Mouse (Mus musculus) hindbrain, embryonic 14.5 days (tissue): ENCODE measurements around the gene Mapkapk3. TPM values are rescaled to one million over a fixed set of nuclear protein-coding genes. Genes with fewer than 3 reads are reported as not detected.

Source experiments
- ATAC-seq: fragments of 200-750 bp; cut with Nextera tagmentation; 2 replicates; pipeline ENCODE4 v1.8.0; 2017; ENCODE audit warnings: moderate number of reproducible peaks, mild to moderate bottlenecking, moderate TSS enrichment, moderate library complexity; ENCODE audit not compliant: low FRiP score
- DNase-seq: peaks from one replicate; pipeline ENCODE4 v3.0.0-alpha.2; 2015; ENCODE audit warnings: low spot score
- H3K27ac ChIP-seq: fragments of 300-500 bp; sonication (generic); 2 replicates; pipeline ENCODE4 v1.5.1; 2014; ENCODE audit warnings: mild to moderate bottlenecking, moderate library complexity
- H3K27me3 ChIP-seq: fragments of 300-500 bp; sonication (generic); 2 replicates; pipeline ENCODE4 v1.6.1; 2014; ENCODE audit warnings: mild to moderate bottlenecking, low read length, mixed read lengths; ENCODE audit not compliant: control insufficient read depth, insufficient read depth
- H3K36me3 ChIP-seq: fragments of 300-500 bp; sonication (generic); replicated peaks from 2 replicates; pipeline ENCODE4 v1.6.1; 2014; ENCODE audit not compliant: control insufficient read depth, insufficient read depth
- H3K4me1 ChIP-seq: fragments of 300-500 bp; sonication (generic); replicated peaks from 2 replicates; pipeline ENCODE4 v1.6.1; 2014; ENCODE audit warnings: antibody characterized with exemption, low read length, mixed read lengths; ENCODE audit not compliant: control insufficient read depth, insufficient read depth
- H3K4me2 ChIP-seq: fragments of 300-500 bp; sonication (generic); replicated peaks from 2 replicates; pipeline ENCODE4 v1.6.1; 2014; ENCODE audit warnings: mild to moderate bottlenecking, moderate library complexity
- H3K4me3 ChIP-seq: fragments of 300-500 bp; sonication (generic); replicated peaks from 2 replicates; pipeline ENCODE4 v1.5.1; 2014; ENCODE audit warnings: mild to moderate bottlenecking, low read length
- H3K9ac ChIP-seq: fragments of 300-500 bp; sonication (generic); 2 replicates; pipeline ENCODE4 v1.6.1; 2014
- H3K9me3 ChIP-seq: fragments of 300-500 bp; sonication (generic); 2 replicates; pipeline ENCODE4 v1.6.1; 2016; ENCODE audit warnings: low read length; ENCODE audit not compliant: control insufficient read depth
- WGBS: fragments of 180-500 bp; shearing (Covaris S2); extraction: QIAGEN DNeasy Blood & Tissue Kit; methylation state at CpG from one replicate; pipeline ENCODE4 v1.1.7; 2014; 5-methylcytosine and 5-hydroxymethylcytosine counted together
- polyA plus RNA-seq: library from polyadenylated mRNA; unstranded; fragments of >200 nt; fragmentation: Nextera tagmentation; extraction: Ambion mirVana; gene quantifications from 2 replicates; pipeline ENCODE4 v1.2.1, GENCODE M21; 2014

Mapkapk3 gene
- 1.9 and 2.3 TPM in 2 replicates for polyA plus RNA-seq

DNA sequence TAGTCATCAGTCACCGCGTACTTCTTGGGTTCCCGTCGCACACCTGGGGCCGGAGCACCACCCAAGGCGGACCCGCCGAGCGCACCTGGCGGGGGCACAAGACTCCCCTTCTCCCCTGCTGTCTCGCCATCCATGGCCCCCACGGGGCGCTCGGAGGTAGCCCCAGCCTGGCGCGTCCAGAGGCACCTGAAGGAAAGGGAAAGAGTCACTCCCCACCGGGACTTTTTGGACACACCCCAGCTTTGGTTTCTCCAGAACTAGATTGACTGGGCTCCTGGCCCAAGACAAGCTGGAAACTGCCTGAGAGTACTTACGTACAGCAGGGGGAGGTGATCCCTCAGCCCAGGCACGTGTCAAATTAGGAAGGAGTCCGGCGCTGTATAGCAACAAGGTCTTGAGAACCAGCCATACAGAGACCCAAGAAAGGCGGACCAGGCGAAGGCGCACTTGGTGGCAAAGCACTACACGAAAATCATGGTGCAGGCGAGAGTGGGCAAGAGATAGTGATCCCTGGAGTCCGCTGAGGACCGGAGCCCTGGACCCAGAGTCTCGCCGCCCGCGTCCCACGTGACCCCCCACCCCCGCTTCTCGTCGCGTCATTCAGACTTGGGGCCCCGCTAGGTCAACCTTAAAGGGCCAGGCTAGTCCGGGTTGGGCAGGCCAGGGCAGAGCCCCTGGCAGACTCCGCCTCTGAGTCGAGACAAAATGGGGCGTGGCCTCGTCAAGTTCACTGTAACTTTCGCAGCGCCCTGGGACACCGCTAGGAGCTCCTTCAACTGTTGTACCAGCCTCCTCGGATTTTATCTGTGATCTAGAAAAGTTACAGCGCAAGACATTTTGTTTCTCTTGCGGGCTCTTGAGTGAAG lies at the start of gene Mapkapk3:
Gene Mapkapk3, minus strand, starts transcription at position 667 of the 866 bp plus-strand sequence.
- peak; percentile 65 for ATAC-seq
- H3K9me3 ChIP-seq: no peaks in the 10 kb centered on the region
- no peak within 1 kb of the TSS for H3K27ac ChIP-seq
- no peaks in the 10 kb centered on the region for H3K36me3 ChIP-seq
- H3K4me1 ChIP-seq: peaks cover 6% of the 10 kb centered on the region; the same call in 1 of the 2 replicates
- peak within 1 kb of the TSS; percentile 32 for H3K4me3 ChIP-seq
- WGBS: 2% methylated on average over 47 of the region's 49 CpGs
- H3K4me2 ChIP-seq: peak within 1 kb of the TSS; percentile 57
- H3K9ac ChIP-seq: peak within 1 kb of the TSS; percentile 44
- peak; percentile 62 for DNase-seq
- H3K27me3 ChIP-seq: peaks cover 21% of the 10 kb centered on the region

DNA sequence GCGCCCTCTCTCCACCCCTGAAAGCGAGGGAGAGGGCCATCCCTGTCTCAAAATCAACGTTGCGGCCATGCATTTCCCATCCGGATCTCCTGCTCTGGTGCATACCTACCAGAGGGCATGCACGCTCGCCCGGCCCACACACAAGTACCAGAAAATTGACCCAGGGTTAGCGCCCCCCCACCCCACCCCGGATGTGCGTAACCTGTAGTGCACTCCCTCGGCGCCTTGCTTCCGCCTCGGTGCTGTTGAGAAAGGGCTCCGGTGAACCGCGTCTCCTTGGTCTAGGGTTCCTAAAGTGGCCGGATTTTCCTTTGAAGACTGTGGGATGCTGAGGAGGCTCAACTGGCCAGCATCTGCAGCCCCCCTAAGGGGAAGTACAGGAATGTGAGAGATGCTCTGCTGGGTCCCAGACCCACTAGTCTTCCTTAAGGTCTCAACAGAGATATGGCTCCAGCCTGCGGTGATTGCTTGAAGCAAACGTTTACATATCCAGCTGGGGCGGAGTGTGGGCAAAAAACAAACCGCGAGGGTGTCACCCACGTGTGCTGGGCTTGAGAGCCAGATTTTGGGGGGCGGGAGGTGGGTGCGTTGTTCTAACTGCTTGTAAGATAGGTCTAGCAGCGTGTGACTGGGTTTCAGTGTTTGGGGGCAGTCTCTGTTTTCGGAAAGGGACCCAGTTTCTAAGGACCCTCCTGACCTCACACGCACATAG lies 48.7 kb upstream of the Mapkapk3 start, which contains the start of gene Hemk1:
Gene Hemk1, minus strand, starts transcription at position 179 of the 712 bp plus-strand sequence.
- Histone ChIP-seq H3K9me3 (no peaks in the 10 kb centered on the region), H3K4me3 (peak within 1 kb of the TSS; percentile 54), H3K4me1 (peaks cover 30% of the 10 kb centered on the region), H3K27me3 (no peaks in the 10 kb centered on the region), H3K9ac (peak within 1 kb of the TSS; percentile 80), H3K36me3 (no peaks in the 10 kb centered on the region), H3K4me2 (peak within 1 kb of the TSS; percentile 86), H3K27ac (peak within 1 kb of the TSS; percentile 50)
- ATAC-seq (peak; percentile 84), DNase-seq (peak; percentile 85)
- WGBS: 4% methylated on average over 30 of the region's 30 CpGs

- Histone ChIP-seq H3K27ac (no peak overlapping the region), H3K27me3 (no peaks in the 10 kb centered on the region), H3K4me3 (no peak overlapping the region), H3K36me3 (0 out of 2 replicates have a peak, but pooled peaks cover 9% of the 10 kb centered on the region), H3K9ac (no peak overlapping the region), H3K9me3 (no peaks in the 10 kb centered on the region), H3K4me1 (peaks cover 29% of the 10 kb centered on the region), H3K4me2 (no peak overlapping the region)
- DNase-seq (no peak), ATAC-seq (no peak)
- 90% methylated on average over 6 of the region's 6 CpGs for WGBS
These were observed 46.7 kb upstream of the Mapkapk3 start for GRCm38 (mm10) chr9:107336386-107336785.

DNA sequence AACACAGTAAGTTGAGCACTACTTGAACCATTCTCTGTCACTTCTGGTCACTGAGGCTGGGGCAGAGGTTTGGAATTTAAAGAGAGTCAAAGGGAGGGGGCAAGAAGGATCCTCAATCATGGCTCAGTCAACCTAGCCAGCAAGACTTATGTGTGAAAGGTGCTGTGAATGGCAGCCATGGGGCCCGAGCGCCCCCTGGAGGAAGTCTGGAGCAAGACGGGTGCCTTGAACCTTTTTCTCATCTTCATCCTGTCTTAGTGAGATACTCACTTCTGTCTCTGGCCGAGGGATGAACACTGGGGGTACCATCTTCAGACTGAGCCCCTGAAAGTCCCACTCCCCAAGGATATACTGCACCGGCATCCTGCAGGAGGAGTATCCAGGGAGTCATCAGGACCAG lies 46.2 kb upstream of the Mapkapk3 start:
- WGBS: 13% methylated on average over 5 of the region's 5 CpGs
- no peaks in the 10 kb centered on the region for H3K9me3 ChIP-seq
- DNase-seq: peak; percentile 67
- peaks cover 24% of the 10 kb centered on the region for H3K4me1 ChIP-seq
- H3K27me3 ChIP-seq: no peaks in the 10 kb centered on the region
- 0 out of 2 replicates have a peak, but pooled peaks cover 9% of the 10 kb centered on the region for H3K36me3 ChIP-seq
- H3K27ac ChIP-seq: no peak overlapping the region
- ATAC-seq: no peak
- H3K4me2 ChIP-seq: no peak overlapping the region
- no peak overlapping the region for H3K4me3 ChIP-seq
- H3K9ac ChIP-seq: no peak overlapping the region

- H3K4me2 ChIP-seq: no peak overlapping the region
- H3K27ac ChIP-seq: no peak overlapping the region
- no peak overlapping the region for H3K9ac ChIP-seq
- no peaks in the 10 kb centered on the region for H3K9me3 ChIP-seq
- 91% methylated on average over 5 of the region's 5 CpGs for WGBS
- DNase-seq (no peak), ATAC-seq (no peak)
- peaks cover 22% of the 10 kb centered on the region for H3K4me1 ChIP-seq
- peaks cover 9% of the 10 kb centered on the region; the same call in 1 of the 2 replicates for H3K36me3 ChIP-seq
- H3K27me3 ChIP-seq: no peaks in the 10 kb centered on the region
- no peak overlapping the region for H3K4me3 ChIP-seq
These were observed 45.4 kb upstream of the Mapkapk3 start for GRCm38 (mm10) chr9:107335046-107335445.

GRCm38 (mm10) chr9:107334356-107334755 lies 44.7 kb upstream of the Mapkapk3 start:
- Histone ChIP-seq H3K9me3 (no peaks in the 10 kb centered on the region), H3K4me1 (peaks cover 15% of the 10 kb centered on the region), H3K36me3 (peaks cover 9% of the 10 kb centered on the region; the same call in 1 of the 2 replicates), H3K4me3 (no peak overlapping the region), H3K4me2 (no peak overlapping the region), H3K27me3 (no peaks in the 10 kb centered on the region), H3K27ac (no peak overlapping the region), H3K9ac (no peak overlapping the region)
- 89% methylated on average over 6 of the region's 6 CpGs for WGBS
- no peak for DNase-seq
- ATAC-seq: no peak

DNA sequence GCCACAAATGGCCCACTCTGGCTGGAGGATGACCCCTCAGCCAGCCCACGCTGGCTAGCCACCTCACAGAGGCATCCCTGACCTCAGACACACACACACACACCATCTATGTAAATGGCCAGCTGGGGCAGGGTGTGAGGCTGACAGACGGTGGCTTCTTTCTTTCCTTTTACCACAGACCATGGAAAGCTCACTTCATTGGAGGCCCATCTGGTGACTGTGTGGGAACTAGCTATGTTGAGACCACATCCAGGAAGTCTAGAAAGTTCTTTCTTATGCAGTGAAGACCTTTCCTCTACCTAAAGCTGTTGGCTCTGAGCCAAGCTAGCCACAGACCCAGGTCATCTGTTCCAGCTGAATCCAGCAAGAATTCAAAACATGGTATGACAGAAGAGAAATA lies 44.0 kb upstream of the Mapkapk3 start:
- Histone ChIP-seq H3K9ac (no peak overlapping the region), H3K4me3 (no peak overlapping the region), H3K4me2 (no peak overlapping the region), H3K27me3 (no peaks in the 10 kb centered on the region), H3K9me3 (no peaks in the 10 kb centered on the region), H3K36me3 (peaks cover 9% of the 10 kb centered on the region; the same call in 1 of the 2 replicates), H3K27ac (no peak overlapping the region), H3K4me1 (peaks cover 9% of the 10 kb centered on the region)
- DNase-seq (no peak), ATAC-seq (no peak)
- WGBS: 53% methylated on average over 2 of the region's 2 CpGs

GRCm38 (mm10) chr9:107330791-107331190 lies 41.1 kb upstream of the Mapkapk3 start:
- Histone ChIP-seq H3K9me3 (no peaks in the 10 kb centered on the region), H3K4me2 (no peak overlapping the region), H3K27me3 (no peaks in the 10 kb centered on the region), H3K4me3 (no peak overlapping the region), H3K9ac (no peak overlapping the region), H3K27ac (no peak overlapping the region), H3K36me3 (peaks cover 17% of the 10 kb centered on the region), H3K4me1 (no peaks in the 10 kb centered on the region)
- ATAC-seq (no peak), DNase-seq (no peak)
- 82% methylated on average over 6 of the region's 6 CpGs for WGBS
